Mouse (Mus musculus): ENCODE measurements around the gene Macrod2. TPM values are rescaled to one million over a fixed set of nuclear protein-coding genes. Genes with fewer than 3 reads are reported as not detected.

Macrod2 gene
- polyA plus RNA-seq, 1 experiment, result 8.3 TPM

GRCm38 (mm10) chr2:140913679-140914412, 518.7 kb downstream of the Macrod2 start:
- Histone ChIP-seq H3K4me1 (ENCODE audit: control insufficient read depth, insufficient read depth, insufficient read length, low read length) (no peaks in the 10 kb centered on the region), H3K4me3 (ENCODE audit: insufficient read depth, low read depth, low read length) (no peak overlapping the region), H3K27ac (replicated peaks; ENCODE audit: low read depth, low read length) (no peak overlapping the region)

- Histone ChIP-seq H3K27ac (replicated peaks; ENCODE audit: low read depth, low read length) (no peak overlapping the region), H3K4me3 (ENCODE audit: insufficient read depth, low read depth, low read length) (no peak overlapping the region), H3K4me1 (ENCODE audit: control insufficient read depth, insufficient read depth, insufficient read length, low read length) (no peaks in the 10 kb centered on the region)
Observed at GRCm38 (mm10) chr2:140926922-140927321, 531.8 kb downstream of the Macrod2 start.

GRCm38 (mm10) chr2:140934483-140934882, 539.4 kb downstream of the Macrod2 start:
- no peaks in the 10 kb centered on the region for H3K4me1 ChIP-seq (ENCODE audit: control insufficient read depth, insufficient read depth, insufficient read length, low read length)
- no peak overlapping the region for H3K27ac ChIP-seq (replicated peaks; ENCODE audit: low read depth, low read length)
- H3K4me3 ChIP-seq (ENCODE audit: insufficient read depth, low read depth, low read length), result no peak overlapping the region

- Histone ChIP-seq H3K4me3 (ENCODE audit: insufficient read depth, low read depth, low read length) (no peak overlapping the region), H3K27ac (replicated peaks; ENCODE audit: low read depth, low read length) (no peak overlapping the region), H3K4me1 (ENCODE audit: control insufficient read depth, insufficient read depth, insufficient read length, low read length) (no peaks in the 10 kb centered on the region)
Observed at GRCm38 (mm10) chr2:140949461-140949860, 554.4 kb downstream of the Macrod2 start.

- H3K27ac ChIP-seq (replicated peaks; ENCODE audit: low read depth, low read length), result no peak overlapping the region
- H3K4me1 ChIP-seq (ENCODE audit: control insufficient read depth, insufficient read depth, insufficient read length, low read length), result no peaks in the 10 kb centered on the region
- no peak overlapping the region for H3K4me3 ChIP-seq (ENCODE audit: insufficient read depth, low read depth, low read length)
Observed at GRCm38 (mm10) chr2:140959246-140959645, 564.1 kb downstream of the Macrod2 start.

GRCm38 (mm10) chr2:140970181-140970580, 575.1 kb downstream of the Macrod2 start:
- Histone ChIP-seq H3K4me3 (ENCODE audit: insufficient read depth, low read depth, low read length) (no peak overlapping the region), H3K27ac (replicated peaks; ENCODE audit: low read depth, low read length) (no peak overlapping the region), H3K4me1 (ENCODE audit: control insufficient read depth, insufficient read depth, insufficient read length, low read length) (no peaks in the 10 kb centered on the region)

GRCm38 (mm10) chr2:140971845-140972244, 576.7 kb downstream of the Macrod2 start:
- Histone ChIP-seq H3K4me3 (ENCODE audit: insufficient read depth, low read depth, low read length) (no peak overlapping the region), H3K4me1 (ENCODE audit: control insufficient read depth, insufficient read depth, insufficient read length, low read length) (no peaks in the 10 kb centered on the region), H3K27ac (replicated peaks; ENCODE audit: low read depth, low read length) (no peak overlapping the region)

- H3K27ac ChIP-seq (replicated peaks; ENCODE audit: low read depth, low read length), result no peak overlapping the region
- no peak overlapping the region for H3K4me3 ChIP-seq (ENCODE audit: insufficient read depth, low read depth, low read length)
- H3K4me1 ChIP-seq (ENCODE audit: control insufficient read depth, insufficient read depth, insufficient read length, low read length), result no peaks in the 10 kb centered on the region
Observed at GRCm38 (mm10) chr2:140985670-140986372, 590.7 kb downstream of the Macrod2 start.

GRCm38 (mm10) chr2:141003846-141004245, 608.7 kb downstream of the Macrod2 start:
- no peak overlapping the region for H3K27ac ChIP-seq (replicated peaks; ENCODE audit: low read depth, low read length)
- no peaks in the 10 kb centered on the region for H3K4me1 ChIP-seq (ENCODE audit: control insufficient read depth, insufficient read depth, insufficient read length, low read length)
- H3K4me3 ChIP-seq (ENCODE audit: insufficient read depth, low read depth, low read length), result no peak overlapping the region

- Histone ChIP-seq H3K4me3 (ENCODE audit: insufficient read depth, low read depth, low read length) (no peak overlapping the region), H3K27ac (replicated peaks; ENCODE audit: low read depth, low read length) (no peak overlapping the region), H3K4me1 (ENCODE audit: control insufficient read depth, insufficient read depth, insufficient read length, low read length) (no peaks in the 10 kb centered on the region)
Observed at GRCm38 (mm10) chr2:141004326-141004725, 609.2 kb downstream of the Macrod2 start.

GRCm38 (mm10) chr2:141005616-141006015, 610.5 kb downstream of the Macrod2 start:
- H3K4me3 ChIP-seq (ENCODE audit: insufficient read depth, low read depth, low read length), result no peak overlapping the region
- no peak overlapping the region for H3K27ac ChIP-seq (replicated peaks; ENCODE audit: low read depth, low read length)
- no peaks in the 10 kb centered on the region for H3K4me1 ChIP-seq (ENCODE audit: control insufficient read depth, insufficient read depth, insufficient read length, low read length)

- Histone ChIP-seq H3K27ac (replicated peaks; ENCODE audit: low read depth, low read length) (no peak overlapping the region), H3K4me1 (ENCODE audit: control insufficient read depth, insufficient read depth, insufficient read length, low read length) (no peaks in the 10 kb centered on the region; the same call in 1 of the 2 replicates), H3K4me3 (ENCODE audit: insufficient read depth, low read depth, low read length) (no peak overlapping the region)
Observed at GRCm38 (mm10) chr2:141007725-141008124, 612.6 kb downstream of the Macrod2 start.

GRCm38 (mm10) chr2:141008458-141008857, 613.3 kb downstream of the Macrod2 start:
- Histone ChIP-seq H3K4me3 (ENCODE audit: insufficient read depth, low read depth, low read length) (no peak overlapping the region), H3K4me1 (ENCODE audit: control insufficient read depth, insufficient read depth, insufficient read length, low read length) (no peaks in the 10 kb centered on the region; the same call in 1 of the 2 replicates), H3K27ac (replicated peaks; ENCODE audit: low read depth, low read length) (no peak overlapping the region)

GRCm38 (mm10) chr2:141013443-141014165, 618.5 kb downstream of the Macrod2 start:
- H3K4me3 ChIP-seq (ENCODE audit: insufficient read depth, low read depth, low read length), result no peak overlapping the region
- no peak overlapping the region for H3K27ac ChIP-seq (replicated peaks; ENCODE audit: low read depth, low read length)
- H3K4me1 ChIP-seq (ENCODE audit: control insufficient read depth, insufficient read depth, insufficient read length, low read length), result no peaks in the 10 kb centered on the region; the same call in 1 of the 2 replicates

- H3K4me1 ChIP-seq (ENCODE audit: control insufficient read depth, insufficient read depth, insufficient read length, low read length), result no peaks in the 10 kb centered on the region
- H3K27ac ChIP-seq (replicated peaks; ENCODE audit: low read depth, low read length), result no peak overlapping the region
- H3K4me3 ChIP-seq (ENCODE audit: insufficient read depth, low read depth, low read length), result no peak overlapping the region
Observed at GRCm38 (mm10) chr2:141022971-141023370, 627.9 kb downstream of the Macrod2 start.
